Mouse (Mus musculus): ENCODE results near the gene Tas2r144.
A peak's percentile ranks its signal among the peaks of the same experiment; 100 is the strongest.

Gene Tas2r144

DNA sequence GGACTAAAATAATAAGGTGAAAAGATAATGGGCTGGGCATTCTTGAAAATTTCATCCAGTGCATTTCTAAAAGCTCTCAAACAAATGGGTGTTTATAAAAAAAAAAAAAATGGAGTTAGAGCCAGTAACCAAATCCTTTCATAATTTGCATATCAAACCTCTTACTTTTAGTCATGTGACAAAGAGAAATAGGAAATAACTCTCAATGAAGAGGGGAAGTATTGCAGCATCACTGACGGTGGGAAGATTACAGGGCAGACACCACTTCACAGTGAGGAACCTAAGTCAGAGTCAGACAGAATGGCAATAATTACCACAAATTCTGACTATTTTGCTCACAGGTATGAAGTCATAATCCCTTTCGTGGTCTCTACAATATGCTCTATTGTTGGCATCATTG lies at the start of gene Tas2r144:
TSS of gene Tas2r144 (plus strand) at position 301 of the 400 bp plus-strand sequence.
- no peak for DNase-seq (ENCODE audit: low spot score)

DNA sequence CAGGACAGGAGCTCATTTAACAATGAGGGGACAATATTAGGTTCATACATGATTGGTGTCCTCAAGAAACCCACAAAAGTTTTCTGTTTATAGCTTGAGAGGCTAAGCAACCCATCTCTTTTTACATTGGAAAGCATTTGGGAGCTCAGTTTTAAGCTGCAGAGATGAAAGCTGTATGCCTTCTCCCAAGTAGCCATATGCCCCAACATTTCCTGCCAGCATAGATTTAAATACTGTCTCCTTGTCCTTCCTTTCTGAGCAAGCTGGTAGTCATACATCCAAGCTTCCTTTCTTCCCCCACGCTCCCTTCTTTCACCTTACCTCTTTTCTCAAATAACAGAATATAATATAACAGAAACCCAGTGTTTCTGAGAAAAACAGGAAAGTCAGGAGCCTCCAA lies 32.7 kb upstream of the Tas2r144 start:
- DNase-seq (ENCODE audit: low spot score), result no peak

DNA sequence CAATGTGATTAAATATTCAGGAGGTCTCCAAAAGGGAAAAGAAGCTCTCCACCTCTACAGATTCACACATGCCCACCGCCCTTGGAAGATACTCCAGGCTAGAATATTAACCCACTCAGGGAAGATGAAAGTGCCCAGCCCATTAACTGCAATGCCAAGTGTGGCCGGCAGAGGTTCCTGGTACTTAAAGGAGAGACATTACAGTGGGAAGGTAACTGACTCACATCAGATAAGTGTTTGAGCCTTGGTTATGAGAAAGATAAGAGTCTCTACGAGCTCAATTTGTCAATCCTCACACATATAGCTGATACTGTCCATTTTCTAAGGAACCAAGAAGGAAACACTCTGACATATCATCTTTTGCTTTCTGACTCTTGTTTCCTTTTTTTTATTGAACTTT lies 28.9 kb upstream of the Tas2r144 start:
- DNase-seq (ENCODE audit: low spot score), result no peak

DNA sequence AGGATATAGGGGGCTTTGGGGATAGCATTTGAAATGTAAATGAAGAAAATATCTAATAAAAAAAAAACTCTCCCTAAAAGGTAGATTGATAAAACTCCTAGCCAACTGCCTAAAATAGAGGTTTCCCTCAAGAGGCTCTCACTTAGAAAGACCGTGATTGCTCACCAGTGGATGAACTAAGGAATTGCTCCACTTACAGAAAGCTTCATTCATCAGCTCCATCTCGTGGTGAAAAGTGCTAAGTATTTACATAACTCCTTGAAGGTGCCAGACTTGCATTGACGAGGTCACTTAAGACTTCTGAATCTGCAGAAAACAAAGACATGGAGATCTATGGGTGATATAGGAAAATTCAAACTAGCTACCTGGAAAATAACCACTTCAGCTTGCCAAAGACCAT lies 17.4 kb upstream of the Tas2r144 start:
- peak; percentile 11 for DNase-seq (ENCODE audit: low spot score)

DNA sequence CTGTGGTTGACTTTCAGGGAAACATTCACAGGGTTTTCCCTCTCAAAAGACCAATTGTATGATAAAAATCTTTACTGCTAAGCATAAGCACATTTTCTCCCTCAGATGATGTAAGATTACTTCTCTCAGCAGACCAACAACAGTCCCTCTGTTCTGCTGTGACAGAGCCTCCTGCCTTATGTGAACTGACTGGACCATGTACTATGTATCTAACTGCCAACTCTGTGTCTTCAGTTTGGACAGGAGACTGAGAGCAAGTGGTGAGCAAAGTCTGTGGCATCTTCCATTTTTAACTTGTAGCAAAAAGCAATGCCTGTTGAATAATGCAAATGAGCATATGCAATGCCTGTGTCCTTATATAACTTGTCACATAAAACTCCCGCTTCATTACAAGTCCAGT lies 15.6 kb upstream of the Tas2r144 start:
- DNase-seq (ENCODE audit: low spot score), result no peak

DNA sequence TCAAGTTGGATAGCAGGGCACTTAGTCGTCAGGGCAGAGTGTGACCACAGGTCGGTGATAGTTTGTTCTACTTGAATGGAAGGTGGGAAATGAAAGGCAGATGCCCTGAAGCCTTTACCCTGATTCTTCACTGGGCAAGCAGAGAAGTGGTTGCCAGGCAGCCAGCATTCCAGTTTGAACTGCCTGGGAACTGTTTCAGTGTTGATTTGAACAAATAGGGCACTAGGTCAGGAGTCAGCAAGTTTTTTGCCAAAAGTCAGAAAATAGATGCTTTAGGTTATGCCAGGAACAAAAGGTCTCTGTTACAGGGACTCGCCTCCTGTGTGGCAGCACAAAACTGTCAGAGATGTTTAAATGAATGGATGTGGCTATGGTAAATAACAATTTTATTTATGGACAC lies 7.2 kb downstream of the Tas2r144 start:
- DNase-seq (ENCODE audit: low spot score), result no peak

DNA sequence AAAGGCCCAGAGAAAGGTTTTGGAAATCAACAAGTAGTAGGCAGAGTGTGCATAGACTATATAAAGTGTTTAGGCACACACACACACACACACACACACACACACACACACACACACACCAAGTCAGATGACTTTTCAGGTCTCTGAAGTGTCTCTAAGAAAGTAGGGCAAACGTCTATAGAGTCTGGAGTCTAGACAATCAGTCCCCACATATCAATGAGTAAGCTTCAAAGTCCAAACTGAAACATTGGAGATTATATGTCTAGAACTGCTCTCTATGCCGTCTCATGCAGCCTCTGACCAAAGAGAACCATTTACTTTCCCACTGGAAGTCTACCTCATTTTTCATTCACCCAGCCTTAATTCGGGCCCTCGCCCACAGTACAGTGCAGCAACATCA lies 9.9 kb downstream of the Tas2r144 start:
- DNase-seq (ENCODE audit: low spot score), result no peak

DNA sequence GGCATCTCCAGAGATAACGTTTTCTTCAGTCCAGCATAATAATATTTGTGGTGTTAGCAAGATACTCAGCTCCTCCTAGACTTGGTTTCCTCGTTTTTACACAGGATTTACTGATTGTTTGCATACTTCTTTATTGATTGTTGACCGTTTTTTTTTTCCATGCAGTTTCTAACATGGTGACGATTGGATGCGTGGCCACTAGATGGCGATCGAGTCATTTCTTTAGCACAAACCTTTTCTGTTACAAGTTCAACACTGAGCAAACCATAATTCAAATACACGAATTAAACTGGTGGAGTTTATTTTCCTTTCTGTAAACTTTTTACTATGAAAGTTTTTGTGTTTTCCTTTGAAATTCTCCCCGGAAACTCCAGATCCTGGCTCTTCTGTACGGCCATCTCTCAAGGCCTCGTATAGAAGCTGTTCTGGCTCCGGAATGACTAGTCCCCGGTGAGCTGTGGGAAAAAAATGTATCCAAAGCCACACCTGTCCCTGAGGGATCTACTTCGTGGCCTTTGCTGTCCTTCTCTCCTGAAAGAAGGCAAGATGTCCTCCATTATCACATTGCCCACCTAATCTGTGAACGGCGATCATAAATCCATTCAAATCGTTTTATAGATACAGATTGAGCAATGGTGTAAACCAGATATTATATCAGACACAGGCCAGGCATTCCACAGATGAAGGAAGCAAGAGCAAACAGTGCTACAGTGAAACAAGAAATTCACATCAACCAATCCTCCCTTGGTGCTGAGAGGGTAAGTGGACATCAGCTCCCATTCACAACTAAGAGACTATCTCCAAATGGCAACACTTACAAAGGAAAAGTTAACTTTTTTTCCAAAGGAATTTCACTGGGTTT lies 12.3 kb downstream of the Tas2r144 start:
- DNase-seq (ENCODE audit: low spot score), result peak; percentile 48

DNA sequence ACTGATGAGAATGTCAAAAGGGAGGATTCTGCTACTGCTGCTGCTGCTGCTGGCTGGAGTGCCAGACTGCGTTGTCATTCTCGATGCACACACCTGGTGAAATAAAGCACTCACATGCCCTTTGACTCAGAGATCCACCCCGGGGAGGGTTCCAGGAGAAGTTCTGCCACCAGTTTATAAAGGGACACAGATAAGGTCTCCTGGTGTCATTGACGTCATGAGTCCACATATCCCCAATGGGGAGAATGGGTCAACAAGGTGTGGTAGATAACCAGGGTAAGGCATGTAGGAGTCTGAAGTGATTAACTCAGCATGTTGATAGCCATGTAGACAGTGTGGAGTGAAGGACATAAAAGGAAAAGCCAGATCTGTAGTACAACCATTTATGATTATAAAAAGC lies 14.5 kb downstream of the Tas2r144 start:
- no peak for DNase-seq (ENCODE audit: low spot score)

DNA sequence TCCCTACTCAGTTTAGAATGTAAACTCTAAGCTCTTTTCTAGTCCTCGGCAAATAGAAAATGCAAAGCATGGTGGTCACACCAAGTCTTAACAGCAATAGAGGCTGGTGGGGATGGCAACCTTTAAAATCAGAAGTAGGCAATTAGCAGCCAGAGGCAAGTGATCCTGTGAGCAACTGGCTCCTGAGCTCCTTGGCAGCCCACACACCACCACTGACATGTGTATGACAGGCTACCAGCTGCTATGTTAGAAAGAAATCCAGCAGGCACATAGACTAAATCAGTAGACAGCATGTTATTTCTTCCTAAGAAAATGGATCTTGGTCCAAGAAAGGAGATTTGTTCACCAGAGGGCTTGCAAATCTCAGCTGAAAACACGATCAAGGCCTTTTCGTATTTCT lies 16.1 kb downstream of the Tas2r144 start:
- no peak for DNase-seq (ENCODE audit: low spot score)

DNA sequence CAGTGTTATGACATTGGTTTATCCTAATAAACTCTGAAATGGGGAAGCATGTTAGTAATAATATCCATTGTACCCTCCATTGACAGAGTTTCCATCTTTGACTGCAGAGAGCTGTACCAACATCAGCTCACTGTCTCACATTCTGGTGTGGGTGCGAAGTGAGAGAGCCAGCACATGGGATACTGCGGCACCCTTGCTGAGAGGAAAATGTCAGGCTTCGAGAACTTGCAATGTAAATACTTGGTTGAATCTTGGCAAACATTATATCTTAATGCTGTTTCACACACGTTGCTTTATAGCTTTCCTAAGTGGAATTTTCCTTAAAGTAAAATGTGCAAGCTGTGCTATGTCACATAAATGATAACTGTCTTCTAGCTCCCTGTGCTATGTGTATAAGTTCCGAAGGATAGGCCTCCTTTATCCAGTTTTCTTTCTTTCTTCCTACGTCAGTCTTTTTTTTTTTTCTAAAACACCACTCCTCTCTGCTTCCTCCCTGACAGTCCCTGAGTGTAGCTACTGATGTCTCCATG lies 22.2 kb downstream of the Tas2r144 start:
- no peak for DNase-seq (ENCODE audit: low spot score)

DNA sequence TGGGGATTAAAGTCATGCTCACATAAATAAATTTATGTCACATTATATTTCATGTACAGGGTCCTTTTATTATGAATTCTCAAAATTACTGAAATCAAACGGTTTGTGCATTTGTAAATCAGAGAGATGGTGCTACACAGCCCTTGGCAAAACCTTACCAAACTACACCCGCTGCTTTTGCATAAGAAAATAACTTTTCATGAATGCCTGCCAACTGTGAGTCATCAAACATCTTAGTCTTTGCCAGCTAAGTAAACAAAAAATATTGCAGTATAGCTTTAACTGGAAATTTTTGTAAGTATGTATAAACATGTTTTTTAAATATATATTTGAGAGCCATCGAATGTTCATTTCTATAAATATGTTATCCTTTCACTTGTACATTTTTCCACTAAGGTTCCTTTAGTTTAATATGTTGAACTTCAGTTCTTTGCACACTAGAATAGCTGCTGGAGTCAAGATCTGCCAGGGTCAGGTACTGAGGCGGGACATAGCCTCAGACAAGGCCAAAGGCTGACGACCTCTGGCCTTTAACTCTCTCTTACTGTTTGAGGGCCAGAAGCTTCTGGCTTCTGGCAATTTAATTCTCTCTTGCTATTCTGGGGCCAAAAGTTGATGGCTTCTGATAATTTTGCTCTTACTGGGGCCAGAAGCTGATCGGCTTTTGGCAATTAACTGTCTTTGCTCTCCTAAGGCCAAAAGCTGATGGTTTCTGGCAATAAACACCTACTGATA lies 26.4 kb downstream of the Tas2r144 start:
- DNase-seq (ENCODE audit: low spot score), result no peak

DNA sequence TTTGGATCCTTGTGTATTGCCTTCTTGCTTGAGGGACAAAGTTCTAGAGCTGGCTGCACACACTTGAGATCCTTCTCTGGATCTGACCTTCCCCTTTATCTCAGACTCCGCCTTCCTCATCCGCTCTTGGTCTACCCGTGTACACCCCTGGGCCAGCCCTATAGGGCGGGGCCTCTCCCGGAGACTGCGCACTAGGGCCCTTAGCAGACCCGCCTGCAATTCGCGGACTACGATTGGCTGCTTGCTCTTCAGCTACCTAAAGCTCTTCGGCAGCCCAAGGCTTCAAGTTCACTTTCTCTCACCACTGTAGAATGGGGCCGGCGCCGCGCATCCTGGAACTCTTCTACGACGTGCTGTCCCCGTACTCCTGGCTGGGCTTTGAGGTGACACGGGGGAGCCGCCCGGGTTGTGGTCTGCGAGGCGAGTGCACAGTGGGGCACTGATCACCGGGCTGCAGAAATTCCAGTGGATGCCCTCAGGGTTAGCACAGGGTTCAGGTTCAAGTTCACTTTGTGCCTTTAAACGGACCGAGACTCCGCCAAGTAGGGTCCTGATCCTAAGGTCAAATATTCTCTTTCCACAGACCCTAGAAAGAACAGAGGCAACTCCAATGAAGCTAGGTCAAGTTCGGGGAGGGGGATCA lies 30.7 kb downstream of the Tas2r144 start, which contains the start of gene Gstk1:
TSS of gene Gstk1 (plus strand) at position 225 of the 643 bp plus-strand sequence.
- DNase-seq (ENCODE audit: low spot score), result peak; percentile 52

DNA sequence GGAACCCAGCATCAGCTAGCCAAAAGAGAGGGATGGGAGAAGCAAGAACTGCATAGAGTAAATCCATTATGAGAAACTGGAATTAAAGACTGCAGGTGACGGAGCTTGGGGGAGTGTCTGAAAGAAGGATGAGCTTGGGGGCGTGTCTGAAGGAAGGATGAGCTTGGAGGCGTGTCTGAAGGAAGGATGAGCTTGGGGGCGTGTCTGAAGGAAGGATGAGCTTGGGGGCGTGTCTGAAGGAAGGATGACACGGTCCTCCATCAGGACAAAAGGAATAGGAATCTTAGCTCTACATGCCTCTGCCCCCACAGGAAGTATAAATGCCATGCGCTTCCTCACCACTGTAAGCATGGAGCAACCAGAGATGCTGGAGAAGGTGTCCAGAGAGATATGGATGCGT lies 32.0 kb downstream of the Tas2r144 start:
- no peak for DNase-seq (ENCODE audit: low spot score)

DNA sequence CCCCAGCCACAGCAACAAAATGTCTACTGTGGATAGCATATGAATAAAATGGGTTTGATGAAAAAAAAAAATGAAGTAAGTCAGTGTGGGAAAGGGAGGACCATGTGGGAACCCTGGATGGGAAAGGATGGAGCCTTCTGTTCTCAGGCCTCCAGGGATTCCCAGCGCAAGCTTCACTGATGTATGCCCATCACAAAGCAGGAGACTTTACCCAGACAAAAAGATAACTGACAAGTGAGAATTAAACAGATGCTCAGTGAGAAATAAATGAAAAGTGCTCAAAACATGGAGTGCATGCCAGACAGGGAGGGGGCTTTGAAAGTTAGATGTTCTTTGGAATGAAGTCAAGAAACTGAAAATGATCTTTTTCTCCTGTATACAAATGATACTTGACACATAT lies 32.9 kb downstream of the Tas2r144 start:
- no peak for DNase-seq (ENCODE audit: low spot score)

DNA sequence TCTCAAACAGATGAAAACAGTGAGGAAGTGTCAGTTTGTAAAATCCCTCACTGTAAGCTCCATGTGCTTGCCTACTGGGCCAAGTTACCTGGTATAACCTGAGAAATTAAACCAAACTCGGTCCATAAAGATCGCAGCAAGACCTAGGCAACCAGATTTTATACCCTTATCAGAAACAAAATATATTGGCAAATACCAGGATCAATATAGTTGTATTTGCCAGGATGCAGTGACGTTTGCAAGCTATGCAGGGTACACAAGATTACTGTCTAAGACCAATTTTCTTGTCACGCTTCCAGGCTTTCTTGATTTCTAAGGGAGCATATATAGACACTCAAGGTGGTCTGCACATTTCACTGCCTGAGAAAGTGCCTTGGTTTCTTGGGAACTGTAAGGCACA lies 36.7 kb downstream of the Tas2r144 start:
- DNase-seq (ENCODE audit: low spot score), result no peak

DNA sequence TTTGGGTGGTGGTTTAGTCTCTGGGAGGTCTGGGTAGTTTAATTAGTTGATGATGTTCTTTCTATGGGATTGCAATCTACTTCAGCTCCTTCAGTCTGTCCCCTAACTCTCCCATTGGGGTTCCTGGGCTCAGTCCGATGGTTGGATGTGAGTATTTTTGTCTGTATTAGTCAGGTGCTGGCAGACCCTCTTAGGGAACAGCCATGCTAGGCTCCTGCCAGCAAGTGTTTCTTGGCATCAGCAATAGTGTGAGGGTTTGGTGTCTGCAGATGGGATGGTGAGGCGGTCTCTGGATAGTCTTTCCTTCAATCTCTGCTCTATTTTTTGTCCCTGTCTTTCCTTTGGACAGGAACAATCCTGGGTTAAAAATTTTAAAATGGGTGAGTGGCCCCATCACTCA lies 38.0 kb downstream of the Tas2r144 start:
- DNase-seq (ENCODE audit: low spot score), result no peak

DNA sequence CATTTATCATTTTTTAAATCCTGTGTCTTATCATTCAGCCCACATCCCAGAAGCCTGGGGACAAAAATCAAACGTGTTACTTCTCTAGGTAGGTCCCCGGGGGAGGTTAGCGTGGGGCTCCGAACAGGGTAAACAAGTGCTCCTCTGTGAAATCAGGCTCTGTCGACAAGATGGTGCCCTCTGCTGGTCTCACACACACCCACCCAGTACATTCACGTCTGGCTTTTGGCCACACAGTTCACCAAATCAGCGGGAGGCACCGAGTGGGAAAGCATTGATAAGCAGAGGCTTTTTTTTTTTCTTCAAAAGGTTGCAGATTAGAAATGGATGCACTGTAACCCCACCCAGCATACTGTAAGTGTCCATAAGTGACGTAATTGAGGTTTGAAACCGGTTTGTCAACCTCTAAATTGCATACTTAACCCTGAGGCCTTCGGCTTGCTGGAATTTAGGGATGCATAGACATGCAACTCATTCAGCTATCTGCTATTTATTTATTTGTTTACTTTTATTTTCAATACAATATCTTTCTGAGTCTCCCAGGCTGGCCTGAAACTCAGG lies 42.3 kb downstream of the Tas2r144 start:
- no peak for DNase-seq (ENCODE audit: low spot score)

DNA sequence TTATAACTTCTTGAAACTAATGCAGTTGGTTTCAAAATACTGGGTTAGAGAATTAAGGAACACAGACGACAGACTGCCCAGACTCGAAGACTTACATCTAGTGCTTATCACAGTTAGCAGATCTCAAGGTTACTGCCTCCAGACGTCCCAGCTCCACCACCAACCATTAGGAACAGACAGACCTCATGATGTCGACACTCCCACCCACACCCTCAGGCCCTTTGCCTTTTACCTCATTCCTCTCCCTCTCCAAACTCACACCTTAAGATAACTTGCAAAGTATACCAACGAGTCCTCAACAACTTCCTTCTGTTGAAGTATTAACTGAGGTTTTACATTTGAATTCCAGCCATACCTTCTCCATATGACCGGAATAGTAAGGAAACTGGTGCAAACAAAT lies 45.3 kb downstream of the Tas2r144 start:
- no peak for DNase-seq (ENCODE audit: low spot score)

DNA sequence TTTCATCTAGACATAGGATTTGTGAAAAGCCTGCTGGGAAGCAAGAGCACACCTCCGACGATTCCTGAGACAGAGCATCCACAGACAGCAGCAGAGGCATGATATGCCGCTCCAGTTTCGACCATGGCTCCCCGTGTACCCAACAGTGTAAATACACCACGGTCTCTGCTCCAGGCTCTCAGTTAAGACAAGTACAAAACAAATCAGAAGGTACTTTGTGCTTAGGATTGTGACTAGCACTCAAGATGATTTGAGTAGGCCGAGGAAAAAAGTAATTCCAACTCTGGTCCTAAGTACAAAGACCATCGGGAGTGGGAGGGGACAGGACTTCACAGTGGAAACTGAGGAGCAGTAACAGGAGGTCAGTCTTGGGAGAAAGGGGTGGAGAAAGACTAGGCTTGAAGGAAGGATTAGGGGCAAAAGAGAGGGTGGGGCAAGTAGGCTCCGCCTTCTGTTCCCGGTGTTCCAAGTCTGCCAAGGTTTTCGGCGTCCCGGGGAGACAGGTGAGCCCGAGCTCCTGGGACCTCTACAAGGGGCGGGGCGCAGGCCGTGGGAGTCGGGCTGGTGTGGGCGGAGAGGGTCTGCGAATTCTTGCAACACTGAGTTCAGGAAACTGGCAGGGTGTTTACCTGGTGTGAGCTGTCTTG lies 46.5 kb downstream of the Tas2r144 start, which contains the start of gene Tmem139:
TSS of gene Tmem139 (plus strand) at position 447 of the 647 bp plus-strand sequence.
- DNase-seq (ENCODE audit: low spot score), result no peak

DNA sequence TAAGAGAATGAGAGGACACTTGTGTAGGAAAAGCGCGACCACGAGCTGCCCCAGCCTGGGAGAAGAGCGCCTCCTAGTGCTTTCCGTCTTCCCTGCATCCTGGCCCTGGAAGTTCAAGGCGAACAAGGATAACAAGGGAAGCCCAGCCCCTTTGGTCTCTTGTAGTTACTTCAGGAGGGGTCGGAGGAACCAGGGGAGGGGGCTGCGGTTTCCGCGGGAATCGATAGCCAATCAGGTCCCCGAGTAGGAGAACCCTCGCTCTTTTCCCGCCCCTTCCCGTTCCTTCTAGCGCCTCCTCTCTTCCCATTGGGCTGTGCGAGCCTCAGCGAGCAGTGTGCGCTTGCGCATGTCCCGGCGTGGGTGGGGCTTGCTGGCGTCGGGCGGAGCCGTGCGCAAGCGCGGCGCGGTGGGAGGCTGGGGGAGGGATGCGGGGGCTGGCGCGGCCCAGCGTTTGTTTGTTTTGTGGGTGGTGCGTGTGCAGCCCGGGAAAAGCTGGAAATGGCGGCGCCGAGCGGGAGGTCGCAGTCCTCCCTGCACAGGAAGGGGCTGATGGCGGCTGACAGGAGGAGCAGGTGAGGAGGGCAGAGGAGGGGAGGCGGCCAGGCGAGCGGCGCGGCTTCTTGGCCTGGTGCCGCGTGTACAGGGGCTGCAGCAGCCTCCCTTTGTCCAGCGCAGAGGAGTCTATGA lies 49.6 kb downstream of the Tas2r144 start, which contains the start of gene Casp2:
TSS of gene Casp2 (plus strand) at position 360 of the 687 bp plus-strand sequence.
- DNase-seq (ENCODE audit: low spot score), result peak; percentile 96
